Mouse (Mus musculus) monocyte, adult 5-6 weeks (primary cell): Measurements from ENCODE around the gene Spo11. TPM values are rescaled to one million over a fixed set of nuclear protein-coding genes. Genes with fewer than 3 reads are reported as not detected.

ENCODE experiments used
- ATAC-seq: fragments of 153-309, 156-312 bp; replicated peaks from 2 replicates; pipeline ENCODE4 v1.8.0; 2017; ENCODE audit warnings: mild to moderate bottlenecking; ENCODE audit not compliant: low TSS enrichment, insufficient number of reproducible peaks, severe bottlenecking, poor library complexity, low FRiP score
- total RNA-seq: library from RNA; stranded (forward); fragments of 200-1000, 200-491, 200-594 nt; gene quantifications from 3 replicates; pipeline ENCODE4 v1.2.3, GENCODE M21; 2017

Spo11 gene
- total RNA-seq, 1 experiment from 2014 or later: 7.4 TPM

GRCm38 (mm10) chr2:172950722-172951121, 26.8 kb upstream of the Spo11 start:
- ATAC-seq: no peak

DNA sequence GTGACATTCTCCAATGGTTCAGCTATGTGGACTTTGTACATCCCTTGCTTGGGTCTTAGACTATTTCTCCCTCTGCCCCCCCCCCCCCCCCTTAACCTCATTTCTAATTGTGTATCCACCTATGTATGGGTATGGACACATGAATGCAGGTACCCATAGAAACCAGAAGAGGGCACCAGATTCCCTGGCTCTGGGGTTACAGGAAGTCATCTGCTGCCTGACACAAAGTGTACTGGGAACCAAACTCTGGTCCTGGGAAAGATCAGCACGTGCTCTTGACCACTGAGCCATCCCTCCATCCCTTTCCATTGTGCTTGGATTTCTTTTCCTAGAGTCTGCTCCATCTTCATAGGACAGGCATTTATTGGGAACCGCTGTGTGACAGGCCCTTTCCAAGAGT, 25.5 kb upstream of the Spo11 start:
- no peak for ATAC-seq

- ATAC-seq: no peak
Measured at GRCm38 (mm10) chr2:172958579-172958978, 18.9 kb upstream of the Spo11 start.

DNA sequence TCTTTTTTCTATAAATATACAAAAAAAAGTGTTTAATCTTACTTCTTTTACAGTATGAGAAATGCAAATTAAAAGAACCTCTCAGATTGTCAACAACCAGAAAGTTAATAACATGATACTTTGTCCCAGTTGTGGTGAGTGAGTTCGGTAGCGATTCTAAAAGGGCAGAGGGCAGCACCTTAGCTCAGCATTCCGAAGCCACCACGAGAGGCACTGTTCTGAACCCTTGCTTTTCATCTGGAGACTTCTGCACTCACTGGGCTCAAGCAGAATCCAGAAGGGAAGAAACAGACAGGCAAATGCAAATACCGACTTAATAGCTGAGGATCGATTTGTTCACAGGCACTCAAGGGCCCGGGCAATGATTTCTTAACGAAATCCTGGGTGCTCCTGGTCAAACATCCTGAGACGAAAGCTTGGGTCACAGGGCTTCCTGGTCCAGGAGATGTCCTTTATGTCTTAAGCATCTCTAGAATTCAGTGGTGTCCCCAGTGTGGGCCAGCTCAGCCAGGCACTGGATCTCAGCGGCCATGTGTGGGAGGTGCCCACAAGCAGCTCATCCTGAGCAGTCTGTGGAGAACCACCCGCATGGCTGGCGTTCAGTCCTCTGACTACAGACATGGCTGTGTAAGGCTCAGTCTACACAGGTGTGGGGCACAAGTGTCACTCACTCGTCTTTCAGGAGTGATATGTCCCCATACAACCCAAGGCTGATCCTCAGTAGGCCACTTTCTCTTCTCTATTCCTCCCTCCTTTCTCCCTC, 18.3 kb upstream of the Spo11 start:
- ATAC-seq: no peak

DNA sequence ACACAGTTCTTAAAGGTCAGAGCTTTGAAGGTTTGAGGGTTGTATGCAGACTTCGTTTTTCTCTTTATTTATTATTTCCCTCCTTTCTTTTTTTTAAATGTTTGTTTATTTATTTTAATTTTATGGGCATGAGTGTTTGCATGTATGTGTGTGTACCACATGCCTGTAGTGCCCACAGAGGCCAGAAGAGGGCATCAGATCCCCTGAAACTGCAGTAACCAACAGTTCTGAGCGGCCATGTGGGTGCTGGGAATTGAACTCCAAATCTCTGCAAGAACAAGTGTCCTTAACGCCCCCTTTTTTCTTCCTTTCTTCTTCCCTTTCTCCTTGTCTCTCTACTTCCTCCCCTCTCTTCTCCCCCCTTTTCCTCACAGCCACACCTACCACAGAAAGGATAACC, 17.1 kb upstream of the Spo11 start:
- ATAC-seq: no peak

- no peak for ATAC-seq
Measured at GRCm38 (mm10) chr2:172961211-172961610, 16.3 kb upstream of the Spo11 start.

- ATAC-seq: no peak
Measured at GRCm38 (mm10) chr2:172965249-172965648, 12.3 kb upstream of the Spo11 start.

GRCm38 (mm10) chr2:172966480-172966879, 11.0 kb upstream of the Spo11 start:
- no peak for ATAC-seq

- ATAC-seq: no peak
Measured at GRCm38 (mm10) chr2:172971865-172972264, 5.6 kb upstream of the Spo11 start.

GRCm38 (mm10) chr2:172973806-172974565, 3.5 kb upstream of the Spo11 start:
- ATAC-seq: no peak

GRCm38 (mm10) chr2:172974701-172975100, 2.8 kb upstream of the Spo11 start:
- ATAC-seq: no peak

DNA sequence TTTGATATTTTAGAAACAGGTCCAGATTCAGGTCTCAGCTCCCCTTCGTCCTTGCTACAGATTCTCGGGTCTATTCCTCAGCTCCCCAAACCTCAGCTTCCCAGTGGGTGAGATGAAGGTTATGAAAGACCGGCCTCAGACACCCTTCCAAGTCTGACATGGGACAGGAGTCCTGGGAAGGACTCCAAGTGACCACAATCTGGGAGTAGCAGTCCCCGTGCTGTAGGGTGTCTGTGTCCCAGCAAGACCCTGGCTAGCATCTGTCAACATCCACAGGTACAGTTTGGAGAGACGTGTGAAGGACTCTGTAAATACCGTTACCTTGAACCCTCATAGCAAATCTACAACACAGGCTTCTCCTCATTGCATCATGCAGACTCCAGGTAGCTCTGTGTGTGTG, 2.3 kb upstream of the Spo11 start:
- ATAC-seq: no peak

DNA sequence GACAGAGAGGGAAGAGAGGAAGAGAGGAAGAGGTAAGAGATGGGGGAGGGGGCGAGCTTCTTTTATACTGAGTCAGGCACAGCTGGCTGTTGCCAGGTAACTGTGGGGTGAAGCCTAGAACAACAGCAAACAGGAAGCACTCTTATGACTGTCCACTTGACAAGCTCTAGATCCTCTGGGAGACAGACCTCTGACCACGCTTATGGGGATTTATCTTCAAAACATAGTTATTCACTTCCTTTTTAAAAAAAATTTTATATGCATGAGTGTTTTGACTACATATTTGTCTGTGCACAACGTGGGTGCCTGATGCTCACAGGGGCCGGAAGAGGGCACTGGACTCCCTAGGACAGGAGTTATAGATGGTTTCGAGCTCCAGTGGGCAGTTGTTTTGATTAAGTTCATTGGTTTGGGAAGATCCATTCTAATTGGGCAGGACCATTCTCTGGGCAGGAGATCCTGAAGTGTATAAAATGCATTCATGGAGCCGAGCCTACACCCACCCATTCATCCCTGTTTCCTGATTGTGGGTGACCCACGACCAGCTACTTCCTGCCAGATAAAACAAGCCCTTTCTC, 750 bp upstream of the Spo11 start:
- ATAC-seq: no peak

DNA sequence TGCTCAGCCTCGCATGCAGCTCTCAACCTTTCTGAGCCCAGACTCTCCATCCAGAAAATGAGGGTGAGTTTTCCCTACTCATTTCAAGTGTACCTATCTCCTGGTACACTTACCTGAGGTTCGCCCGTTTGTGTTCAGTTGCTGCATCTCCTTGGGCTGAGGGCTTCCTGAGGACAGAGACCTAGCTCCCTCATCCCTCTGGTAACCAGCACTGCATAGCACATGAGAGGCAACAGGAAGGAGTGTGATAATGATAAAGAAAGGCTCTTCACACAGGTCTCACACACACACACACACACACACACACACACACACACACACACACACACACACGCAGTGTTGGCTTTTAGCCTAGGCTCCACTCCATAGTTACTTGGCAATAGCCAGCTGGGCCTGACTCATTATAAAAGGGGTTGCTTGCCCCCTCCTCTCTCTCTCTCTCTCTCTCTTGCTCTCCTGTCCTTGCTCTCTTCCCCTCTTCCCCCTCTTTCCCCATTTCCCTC, 682 bp downstream of the Spo11 start:
- no peak for ATAC-seq

GRCm38 (mm10) chr2:172979666-172980345, 2.3 kb downstream of the Spo11 start:
- no peak for ATAC-seq

GRCm38 (mm10) chr2:172982776-172983561, 5.5 kb downstream of the Spo11 start:
- ATAC-seq: no peak

- ATAC-seq: no peak
Measured at GRCm38 (mm10) chr2:172990161-172990560, 12.7 kb downstream of the Spo11 start.

GRCm38 (mm10) chr2:172996207-172996606, 18.7 kb downstream of the Spo11 start:
- no peak for ATAC-seq
